Mouse (Mus musculus) gonadal fat pad, adult 2 months (tissue): ENCODE results near the gene Tmem184c. TPM values are rescaled to one million over a fixed set of nuclear protein-coding genes. Genes with fewer than 3 reads are reported as not detected.
A peak's percentile ranks its signal among the peaks of the same experiment; 100 is the strongest.

Source experiments
- DNase-seq: peaks from one replicate; pipeline ENCODE4 v3.0.0-alpha.2; 2012; ENCODE audit warnings: low read depth
- polyA plus RNA-seq: library from polyadenylated mRNA; depleted of rRNA; stranded (reverse); fragments of >200 nt; gene quantifications from 2 replicates; pipeline ENCODE4 v1.2.3, GENCODE M21; 2012; rRNA removed

Gene Tmem184c
- polyA plus RNA-seq = 12.6 and 12.7 TPM in 2 replicates

DNA sequence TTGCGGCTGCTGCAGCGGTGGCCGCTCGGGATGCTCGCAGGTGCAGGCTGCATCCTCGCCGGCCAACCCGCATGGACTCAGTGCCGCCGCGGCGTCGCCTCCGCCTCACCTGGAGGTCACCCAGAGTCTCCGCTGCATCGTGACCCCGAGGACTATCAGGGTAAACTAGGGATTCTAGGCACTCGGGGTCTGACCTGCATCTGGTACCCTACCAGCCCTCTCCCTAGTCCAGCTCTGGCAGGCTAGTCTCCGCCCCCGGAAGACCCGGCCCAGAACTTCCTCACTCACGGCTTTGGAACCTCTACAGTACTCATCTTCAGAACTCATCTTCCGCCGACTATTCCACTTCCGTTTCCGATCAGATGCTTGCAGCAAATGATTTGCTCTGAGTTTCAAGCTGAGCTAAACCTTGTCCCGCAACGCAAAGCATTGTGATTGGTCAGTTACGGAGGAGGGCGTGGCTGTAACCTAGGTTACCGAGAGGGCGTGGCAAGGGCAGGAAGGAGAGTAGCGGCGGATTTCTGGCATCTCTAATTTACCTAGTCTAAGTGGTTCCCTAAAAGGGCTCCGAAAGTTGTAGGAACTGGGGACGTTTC is at the start of gene Tmem184c:
Tmem184c (minus strand) TSS at position 325 of the 596 bp plus-strand sequence.
- peak; percentile 90 for DNase-seq

DNA sequence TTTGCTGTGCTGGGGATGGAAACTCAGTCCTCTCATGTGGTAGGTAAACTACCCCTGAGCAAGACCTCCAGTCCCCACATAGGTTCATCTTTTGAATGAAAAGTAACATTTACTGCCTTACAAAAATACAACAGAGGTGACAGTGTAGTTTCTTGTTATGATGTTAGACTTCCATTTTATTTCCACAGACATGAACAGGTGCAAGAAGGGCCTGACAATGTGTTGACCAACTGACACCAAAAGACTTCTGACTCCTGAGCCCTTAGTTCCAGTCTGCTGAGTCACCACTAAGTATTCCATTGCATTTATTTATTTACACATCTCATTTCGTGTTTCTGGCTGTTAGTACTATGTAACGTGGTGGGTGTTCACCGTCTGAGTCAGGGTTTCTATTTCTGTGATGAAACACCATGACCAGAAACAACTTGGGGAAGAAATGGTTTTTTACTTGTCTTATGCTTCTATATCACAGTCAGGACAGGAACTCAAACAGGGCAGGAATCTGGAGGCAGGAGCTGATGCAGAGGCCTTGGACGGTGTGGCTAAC is 49.1 kb upstream of the Tmem184c start:
- no peak for DNase-seq

DNA sequence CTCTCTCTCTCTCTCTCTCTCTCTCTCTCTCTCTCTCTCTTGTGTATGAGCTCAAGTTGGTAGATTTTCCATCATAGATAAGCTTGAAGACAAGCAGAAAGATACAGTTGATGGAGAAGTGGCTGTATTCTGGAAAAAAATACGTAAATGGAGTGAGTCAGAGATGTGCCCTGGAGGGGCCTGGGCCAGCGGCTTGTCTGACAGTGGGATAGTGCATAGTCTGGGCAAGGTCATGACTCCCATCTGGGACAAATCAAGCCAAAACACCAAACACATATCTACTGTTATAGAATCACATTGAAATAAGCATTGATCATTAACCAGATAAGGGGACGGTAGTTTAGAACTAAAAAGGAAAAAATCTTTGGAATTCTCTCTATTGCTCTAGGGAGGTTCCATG is 47.9 kb upstream of the Tmem184c start:
- DNase-seq = no peak

DNA sequence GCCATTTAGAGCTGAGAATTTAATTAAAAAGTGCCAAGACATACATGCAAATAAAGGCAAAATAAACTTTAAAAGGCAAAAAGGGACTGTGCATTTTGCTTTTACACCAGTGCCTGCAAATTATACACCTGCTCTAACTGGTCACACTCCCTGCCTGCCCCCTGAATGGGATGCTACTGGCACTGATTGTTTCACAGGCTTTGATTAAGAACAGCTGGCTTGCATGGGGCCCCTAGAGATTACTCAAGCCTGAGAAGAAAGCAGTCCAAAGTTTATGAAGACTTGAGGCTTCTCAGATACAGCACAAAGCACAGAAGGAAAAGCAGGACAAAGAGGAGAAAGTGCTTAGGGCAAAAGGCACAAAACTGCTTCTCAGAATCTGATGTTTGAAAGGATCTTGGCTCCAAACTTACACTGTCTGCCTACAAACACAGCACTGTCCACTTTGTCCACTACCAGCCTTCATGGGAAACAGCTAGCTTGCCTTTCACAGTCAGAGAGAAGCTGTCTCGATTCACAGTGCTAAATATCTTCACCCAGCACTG is 40.2 kb upstream of the Tmem184c start:
- DNase-seq = no peak

DNA sequence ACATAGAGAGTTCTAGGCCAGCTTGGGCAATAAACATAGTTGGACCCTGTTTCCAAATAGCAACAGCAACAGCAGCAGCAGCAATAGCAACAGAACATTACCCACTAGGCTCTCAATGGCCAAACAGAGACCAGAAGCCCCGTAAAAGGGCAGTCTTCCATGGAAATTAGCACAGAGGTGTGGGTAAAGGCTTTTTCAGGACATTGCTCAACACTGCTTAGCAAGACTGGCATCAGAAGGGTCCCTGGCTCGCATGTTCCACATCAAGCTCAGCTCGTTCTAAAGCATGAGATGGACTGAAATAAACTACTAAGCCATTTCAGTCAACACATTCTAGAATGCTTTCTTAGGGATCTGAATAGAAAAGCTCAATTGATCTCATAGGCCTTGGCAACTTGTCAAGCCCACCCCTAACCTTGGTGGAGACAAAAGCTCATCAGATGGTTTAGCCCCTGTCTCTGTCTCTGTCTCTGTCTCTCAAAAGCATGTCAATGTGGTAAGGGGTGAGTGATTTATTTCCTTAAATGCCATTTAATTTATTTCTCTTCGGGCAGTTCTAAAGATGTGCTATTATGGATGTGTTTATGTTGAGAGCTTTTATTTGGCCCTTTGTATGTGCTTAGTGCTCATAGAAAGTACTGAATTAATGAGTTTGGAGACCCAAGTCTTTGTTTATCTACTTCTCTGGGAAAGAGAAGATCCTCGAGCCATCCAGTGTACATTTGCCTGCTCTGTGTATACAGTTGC is 29.8 kb upstream of the Tmem184c start:
- DNase-seq = no peak

DNA sequence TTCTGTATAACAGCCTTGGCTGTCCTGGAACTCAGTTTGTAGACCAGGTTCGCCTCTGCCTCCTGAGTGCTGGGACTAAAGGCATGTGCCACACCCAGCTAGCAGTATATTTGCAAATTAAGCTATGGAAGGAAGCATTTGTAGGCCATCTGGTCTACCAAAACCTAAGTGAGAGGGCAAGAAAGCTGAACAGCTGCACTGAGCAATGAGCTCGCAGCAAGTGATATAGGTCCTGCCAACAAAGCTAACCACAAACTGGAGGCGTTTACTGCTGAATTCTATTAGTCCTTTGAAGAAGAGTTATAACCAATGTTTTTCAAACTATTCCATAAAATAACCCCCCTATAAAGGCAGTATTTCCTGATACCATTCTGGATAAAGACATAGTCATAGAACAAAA is 27.1 kb upstream of the Tmem184c start:
- no peak for DNase-seq

DNA sequence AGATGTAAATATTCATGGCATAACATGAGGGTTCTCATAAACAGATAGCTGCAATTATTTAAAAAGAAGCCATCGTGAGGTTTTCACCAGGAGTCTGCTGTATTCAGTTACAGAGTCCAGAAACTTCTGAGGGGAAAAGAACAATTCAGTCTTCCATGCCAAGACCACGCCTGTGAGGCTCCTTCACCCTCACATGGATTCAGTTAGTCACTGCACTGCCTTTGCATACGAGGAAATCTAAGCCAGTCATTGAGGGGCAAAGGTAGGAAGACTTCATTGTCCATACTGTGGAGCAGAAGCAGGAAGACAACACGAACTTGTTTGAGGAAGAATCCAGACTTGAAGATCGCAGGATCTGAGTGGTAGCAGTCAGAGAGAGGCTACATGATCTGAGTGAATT is 23.5 kb upstream of the Tmem184c start:
- no peak for DNase-seq

DNA sequence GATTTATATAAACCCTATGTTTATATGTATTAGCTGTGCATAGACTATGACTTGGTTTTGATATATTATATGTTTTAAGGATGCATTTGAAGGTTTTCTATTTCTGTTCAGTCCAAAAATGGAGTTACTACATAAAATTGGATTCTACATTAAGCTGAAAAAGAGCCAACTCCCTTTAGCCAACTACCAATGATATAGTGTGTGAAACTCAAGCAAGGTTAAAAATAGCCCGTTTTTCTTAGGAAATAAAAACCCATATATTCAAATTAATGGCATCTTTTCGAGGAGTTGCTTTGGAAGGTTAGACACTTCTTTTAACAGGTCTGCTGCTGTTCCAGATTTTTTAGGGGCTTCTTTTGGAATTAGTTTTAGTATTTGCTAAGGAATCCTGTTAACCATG is 22.7 kb upstream of the Tmem184c start:
- no peak for DNase-seq

DNA sequence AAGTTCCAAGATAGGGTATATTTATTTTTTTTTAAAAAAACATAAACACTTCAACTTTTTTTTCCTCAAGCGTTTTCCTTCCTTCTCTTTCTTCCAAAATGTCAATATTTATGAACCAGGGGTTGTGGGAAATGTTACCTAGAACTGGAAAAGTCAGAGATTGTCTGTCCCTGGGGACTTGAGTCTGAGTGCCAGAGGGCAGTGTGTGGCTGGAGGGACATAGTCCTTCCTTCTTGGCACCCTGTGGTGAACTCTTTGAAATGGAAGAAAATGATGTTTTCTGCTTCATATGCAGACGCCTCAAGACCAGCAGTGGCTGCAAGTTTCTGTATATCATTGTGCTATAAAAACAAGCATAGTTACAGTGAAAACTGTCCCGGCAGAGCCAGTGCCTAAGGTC is 20.2 kb upstream of the Tmem184c start:
- no peak for DNase-seq

DNA sequence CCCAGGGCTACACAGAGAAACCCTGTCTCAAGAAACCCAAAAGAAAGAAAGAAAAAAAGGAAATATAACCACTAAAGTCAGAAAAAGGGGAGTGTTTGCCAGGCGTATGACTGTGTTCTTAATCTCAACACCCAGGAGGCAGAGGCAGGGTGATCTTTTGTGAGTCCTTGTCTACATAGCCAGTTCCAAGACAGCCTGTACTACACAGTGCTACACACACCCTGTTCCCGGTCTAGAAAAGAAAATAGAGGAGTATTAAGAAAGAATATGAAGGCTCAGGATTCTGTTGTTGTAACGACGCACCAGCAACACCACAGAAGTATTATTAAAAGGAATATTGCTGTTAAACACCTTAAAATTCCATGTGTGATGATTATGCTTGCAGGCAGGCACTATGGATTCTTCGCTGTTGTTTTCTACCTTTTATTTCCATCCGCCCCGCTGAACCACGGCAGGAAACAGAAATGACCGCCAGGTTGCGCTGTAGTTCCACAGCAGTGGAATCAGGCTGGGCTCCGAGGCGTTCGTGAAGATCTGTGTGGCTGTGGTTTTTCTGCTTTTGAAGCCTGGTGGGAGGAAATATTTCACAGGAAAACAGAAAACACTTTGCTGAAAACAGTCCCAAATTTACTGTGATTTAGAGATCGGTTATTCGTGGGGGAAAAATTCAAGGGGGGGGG is 19.5 kb upstream of the Tmem184c start:
- DNase-seq = peak; percentile 19

DNA sequence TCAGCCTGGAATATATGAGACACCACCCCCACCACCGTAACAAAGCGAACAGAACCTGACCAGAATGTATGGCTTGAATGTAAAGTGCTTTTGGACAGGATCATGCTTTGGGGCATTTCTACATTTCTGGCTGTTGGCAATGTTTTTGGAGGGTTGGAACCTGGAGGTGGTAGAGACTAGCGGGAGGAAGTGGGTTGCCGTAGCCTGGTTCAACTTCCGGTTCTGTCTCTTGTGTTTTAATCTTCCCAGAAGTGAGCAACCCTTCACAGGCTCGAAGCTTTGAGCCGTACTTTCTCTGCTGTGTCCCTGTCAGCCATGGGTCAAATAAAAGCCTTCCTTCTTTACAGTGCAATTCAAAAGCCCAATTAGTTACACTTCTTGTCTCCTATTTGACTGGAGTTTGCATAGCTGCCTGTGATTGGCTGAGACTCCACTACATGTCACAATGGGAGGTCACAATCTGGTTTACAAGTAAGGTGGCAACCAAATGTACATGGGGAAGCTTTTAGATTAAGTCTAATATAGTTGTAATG is 13.2 kb upstream of the Tmem184c start:
- DNase-seq = no peak

DNA sequence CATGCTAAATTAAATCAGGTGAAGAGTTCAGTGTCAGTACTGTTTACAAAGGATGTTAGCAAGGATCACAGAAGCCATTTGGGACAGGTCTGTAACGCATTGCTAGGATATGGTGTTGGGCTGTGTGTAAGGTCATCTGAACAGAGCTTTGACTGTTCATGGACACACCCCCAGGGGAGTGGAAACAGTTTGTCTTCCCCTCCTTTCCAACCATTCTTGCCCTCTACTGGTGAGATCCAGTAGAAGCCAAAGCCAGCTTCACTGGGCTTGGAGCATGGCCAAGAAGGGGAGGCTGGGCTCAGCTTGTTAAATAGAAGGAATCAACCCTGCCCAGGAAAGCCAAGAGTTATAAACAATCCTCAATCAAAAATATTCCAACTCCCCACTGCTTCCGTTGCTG is 7.4 kb upstream of the Tmem184c start:
- DNase-seq = no peak

DNA sequence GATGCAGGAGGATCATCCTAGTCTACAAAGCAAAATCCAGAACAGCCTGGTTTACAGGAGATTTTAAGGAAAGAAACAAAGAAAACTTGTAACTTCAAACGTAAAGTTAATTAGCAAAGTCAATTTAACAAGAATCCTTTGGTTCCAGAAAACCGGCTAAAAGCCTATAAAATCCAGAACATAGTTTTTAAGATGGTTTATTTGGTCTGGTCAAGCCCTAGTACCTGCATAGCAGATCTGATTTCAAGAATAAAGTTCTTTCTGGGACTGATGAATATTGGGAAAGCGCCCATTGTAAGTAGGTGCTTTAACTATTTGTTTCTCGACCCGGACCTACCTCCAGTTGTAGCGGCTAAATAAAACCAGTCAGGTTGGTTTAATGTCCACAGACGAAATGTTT is 877 bp downstream of the Tmem184c start:
- DNase-seq = no peak

DNA sequence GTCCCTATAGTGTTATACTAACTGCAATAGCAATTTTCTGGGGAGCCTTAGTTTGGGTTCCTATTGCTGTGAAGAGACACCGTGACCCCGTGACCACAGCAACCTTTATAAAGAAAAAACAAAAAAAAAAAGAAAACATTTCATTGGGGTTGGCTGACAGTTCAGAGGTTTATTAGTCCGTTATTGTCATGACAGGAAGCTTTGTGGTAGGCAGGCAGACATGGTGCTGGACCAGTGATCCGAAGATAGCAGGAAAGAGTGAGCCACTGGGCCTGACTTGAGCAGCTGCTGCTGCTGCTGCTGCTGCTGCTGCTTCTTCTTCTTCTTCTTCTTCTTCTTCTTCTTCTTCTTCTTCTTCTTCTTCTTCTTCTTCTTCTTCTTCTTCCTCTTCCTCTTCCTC is 26.3 kb downstream of the Tmem184c start:
- DNase-seq = no peak

DNA sequence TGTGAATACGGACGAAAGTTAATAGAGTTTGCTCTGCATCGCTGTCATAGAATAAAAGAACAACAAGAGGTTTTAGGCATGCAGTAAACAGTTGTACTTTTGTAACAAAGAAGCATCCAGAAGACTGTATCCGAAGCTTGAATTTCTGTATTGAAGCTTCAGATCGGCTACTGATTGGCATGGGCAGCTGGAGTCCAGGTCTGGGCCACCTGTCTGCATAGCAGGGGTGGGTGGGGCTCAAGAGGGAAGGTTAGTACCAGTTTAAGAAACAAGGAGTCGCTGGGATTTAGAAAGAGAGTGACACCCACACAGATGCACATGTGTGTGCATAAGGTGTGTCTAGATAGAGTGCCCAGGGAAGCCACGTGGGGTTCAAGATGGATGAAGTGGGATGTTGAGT is 32.8 kb downstream of the Tmem184c start:
- DNase-seq = no peak

DNA sequence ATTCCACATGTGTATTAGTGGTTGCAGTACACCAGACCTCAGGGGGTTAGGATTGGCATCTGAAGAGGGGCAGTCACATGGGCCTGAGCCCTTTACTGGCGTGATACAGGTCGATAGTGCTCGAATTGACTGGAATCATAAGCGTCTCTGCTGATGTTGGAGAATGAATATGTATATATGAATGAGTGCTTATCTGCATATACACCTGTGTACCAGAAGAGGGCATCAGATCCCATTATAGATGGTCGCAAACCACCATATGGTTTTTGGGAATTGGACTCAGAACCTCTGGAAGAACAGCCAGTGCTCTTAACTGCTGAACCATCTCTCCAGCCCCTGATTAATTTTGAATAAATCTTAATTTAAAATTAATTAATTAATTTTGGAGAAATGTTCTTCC is 36.3 kb downstream of the Tmem184c start:
- DNase-seq = no peak

DNA sequence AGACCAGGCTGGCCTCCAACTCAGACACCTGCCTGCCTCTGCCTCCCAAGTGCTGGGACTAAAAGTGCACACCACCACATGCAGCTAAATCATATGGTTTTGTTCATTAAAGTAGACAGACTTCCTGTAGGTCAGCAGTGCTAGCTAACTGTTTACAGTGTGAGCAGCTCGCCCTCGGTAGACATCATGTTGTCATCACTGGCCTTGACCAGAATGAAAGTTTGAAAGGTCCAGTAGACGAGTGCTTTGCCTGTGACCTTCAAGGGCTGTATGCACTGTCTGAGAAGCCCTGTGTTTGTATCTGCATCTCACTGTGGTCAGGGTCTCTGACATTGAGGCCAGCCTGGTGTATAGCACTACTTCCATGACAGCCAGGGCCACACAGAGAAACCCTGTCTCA is 49.1 kb downstream of the Tmem184c start:
- DNase-seq = no peak

DNA sequence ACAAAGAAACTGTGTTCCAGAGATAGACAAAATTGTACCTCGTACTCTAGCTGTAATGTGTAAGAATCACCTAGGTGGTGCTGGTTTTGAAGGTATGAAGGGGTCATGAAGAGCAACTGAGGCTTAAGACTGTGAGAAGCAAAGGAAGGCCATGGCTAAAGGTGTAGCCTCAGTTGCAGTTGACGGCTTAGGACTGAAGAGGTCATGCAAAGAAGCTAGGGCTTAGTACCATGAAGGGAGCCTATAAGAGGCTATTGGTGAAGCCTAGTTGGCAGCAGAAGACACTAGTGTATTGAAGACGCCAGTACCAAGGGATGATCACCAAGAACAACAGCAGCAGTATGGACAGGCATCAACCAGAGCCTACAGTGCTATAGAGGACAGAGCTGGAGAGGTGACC is 58.0 kb downstream of the Tmem184c start:
- DNase-seq = no peak

DNA sequence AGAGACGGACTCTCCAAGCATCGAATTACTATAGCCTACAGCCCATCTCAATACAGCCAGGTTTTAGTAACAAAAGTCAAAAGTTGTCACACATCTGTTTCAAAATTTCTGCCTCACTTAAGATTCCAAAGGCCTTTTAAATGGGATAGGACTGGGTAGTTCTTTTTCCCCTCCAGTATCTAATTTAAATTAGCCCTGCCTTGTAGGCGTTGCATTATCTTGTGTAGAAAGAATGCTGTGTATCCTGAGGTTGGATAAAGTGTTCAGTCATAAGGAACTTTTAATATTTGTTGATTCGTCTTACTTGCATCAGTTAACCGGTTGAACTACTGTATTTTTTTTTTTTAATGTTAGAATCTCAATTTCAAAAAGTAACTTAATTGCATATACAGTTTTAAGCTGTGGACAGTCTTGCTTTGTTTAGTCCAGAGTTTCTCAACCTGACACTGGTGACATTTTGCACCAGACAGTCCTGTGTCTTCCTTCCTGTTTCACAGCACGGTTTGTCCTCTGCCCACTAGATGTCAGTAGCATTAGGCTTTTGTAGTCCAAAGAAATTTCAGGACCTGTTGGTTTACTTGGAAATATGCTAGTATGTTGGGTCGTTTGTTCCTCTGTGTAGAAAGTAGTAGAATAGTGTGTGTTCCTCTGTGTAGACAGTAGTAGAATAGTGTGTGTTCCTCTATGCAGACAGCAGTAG is 60.5 kb downstream of the Tmem184c start:
- no peak for DNase-seq

DNA sequence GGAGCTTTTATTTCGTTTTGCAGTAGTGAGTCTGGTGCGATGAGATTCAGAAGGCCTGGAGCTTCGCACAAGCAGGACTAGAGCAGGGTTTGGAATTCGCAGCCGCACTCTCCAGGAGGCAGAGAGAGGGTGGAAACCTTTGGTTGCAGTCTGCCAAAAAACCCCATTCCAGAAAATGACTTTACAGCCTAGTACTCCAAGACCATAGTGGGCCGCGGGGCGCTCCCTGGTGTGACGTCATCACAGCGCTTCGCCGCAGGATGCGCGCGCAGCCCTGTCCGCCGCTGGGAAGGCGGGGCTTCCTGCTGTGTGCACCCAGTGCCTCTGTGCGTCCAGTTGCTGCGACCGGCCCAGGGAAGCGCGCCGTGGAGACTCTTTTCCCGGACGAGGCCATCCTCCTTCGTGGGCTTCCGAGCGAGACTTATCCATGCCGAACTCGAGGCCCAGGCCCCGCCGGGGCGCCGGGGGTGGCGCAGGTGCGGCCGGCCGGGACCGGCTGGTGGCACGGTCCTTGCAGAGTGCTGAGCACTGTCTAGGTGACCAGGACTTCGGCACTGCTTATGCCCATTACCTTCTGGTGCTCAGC is 61.3 kb downstream of the Tmem184c start, which contains the start of gene Prmt9:
Prmt9 (plus strand) TSS at position 277 of the 586 bp plus-strand sequence.
- DNase-seq = no peak
